Mouse (Mus musculus) erythroblast, embryonic 14.5 days (primary cell): ENCODE data around the gene Ntrk2. TPM values are rescaled to one million over a fixed set of nuclear protein-coding genes. Genes with fewer than 3 reads are reported as not detected.

Source experiments
- H3K27me3 ChIP-seq: 2 replicates; pipeline ENCODE4 v1.6.1; 2012; ENCODE audit warnings: inconsistent platforms; ENCODE audit not compliant: control insufficient read depth
- H3K36me3 ChIP-seq: 2 replicates; pipeline ENCODE4 v1.6.1; 2012; ENCODE audit warnings: mild to moderate bottlenecking, inconsistent platforms; ENCODE audit not compliant: control insufficient read depth
- H3K4me1 ChIP-seq: 2 replicates; pipeline ENCODE4 v1.6.1; 2012; ENCODE audit warnings: inconsistent platforms; ENCODE audit not compliant: control insufficient read depth
- H3K4me3 ChIP-seq: replicated peaks from 2 replicates; pipeline ENCODE3; 2012; ENCODE audit warnings: moderate library complexity, mild to moderate bottlenecking, inconsistent platforms
- H3K9me3 ChIP-seq: 2 replicates; pipeline ENCODE4 v1.6.1; 2012; ENCODE audit warnings: low read length, inconsistent platforms, mixed read lengths; ENCODE audit not compliant: control insufficient read depth
- GATA1 ChIP-seq: IDR thresholded peaks from 2 replicates; pipeline ENCODE4 v1.6.1; 2012; ENCODE audit warnings: low read length, inconsistent platforms, mixed read lengths
- TAL1 ChIP-seq: IDR thresholded peaks from 3 replicates; pipeline ENCODE4 v1.6.1; 2012; ENCODE audit warnings: low read length, inconsistent platforms, mixed read lengths
- polyA plus RNA-seq: library from polyadenylated mRNA; stranded (reverse); fragments of >175 nt; gene quantifications from 2 replicates; pipeline ENCODE4 v1.2.3, GENCODE M21; 2012

Gene Ntrk2
- polyA plus RNA-seq, 1 experiment = not detected

DNA sequence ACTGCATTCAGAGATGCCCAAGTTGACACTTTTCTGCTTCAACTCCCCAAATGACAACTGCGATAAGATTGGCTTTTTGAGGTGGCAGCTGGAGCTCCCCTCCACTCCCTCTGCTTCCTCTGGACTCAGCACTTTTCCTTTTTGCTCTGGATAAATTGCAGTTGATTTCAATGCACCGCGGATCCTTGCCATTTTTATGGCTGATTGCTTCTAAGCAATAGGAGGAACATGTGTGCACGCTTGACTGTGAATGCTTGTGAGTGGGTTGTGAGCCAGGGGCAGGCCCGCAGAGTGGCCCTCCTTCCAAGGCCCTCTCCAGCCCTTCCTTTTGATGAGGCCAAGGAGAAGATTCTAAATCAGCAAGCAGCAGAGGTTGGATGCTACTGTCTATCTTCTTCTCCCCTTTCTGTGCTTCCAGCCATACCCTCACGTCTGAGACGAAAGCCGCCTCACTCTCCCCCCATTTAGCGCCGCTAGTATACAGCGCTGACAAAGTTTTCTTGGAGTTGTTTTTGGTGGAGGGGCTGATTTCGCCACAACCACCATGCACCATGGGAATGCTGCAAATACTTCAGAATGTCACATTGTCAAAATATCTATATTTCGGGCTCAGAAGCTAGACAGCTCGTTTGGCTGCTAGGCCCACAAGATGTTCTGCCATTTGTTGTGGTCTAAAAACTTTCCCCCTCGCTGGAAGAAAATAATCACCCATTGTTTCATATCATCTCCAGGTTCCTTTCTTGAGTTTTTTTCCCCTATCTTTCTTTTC, 122.5 kb downstream of the Ntrk2 start:
- TF ChIP-seq GATA1 (no peak), TAL1 (no peak)
- H3K4me3 ChIP-seq = no peak overlapping the region
- H3K9me3 ChIP-seq = peaks cover 8% of the 10 kb centered on the region
- no peaks in the 10 kb centered on the region for H3K36me3 ChIP-seq
- no peaks in the 10 kb centered on the region for H3K4me1 ChIP-seq
- no peaks in the 10 kb centered on the region for H3K27me3 ChIP-seq

DNA sequence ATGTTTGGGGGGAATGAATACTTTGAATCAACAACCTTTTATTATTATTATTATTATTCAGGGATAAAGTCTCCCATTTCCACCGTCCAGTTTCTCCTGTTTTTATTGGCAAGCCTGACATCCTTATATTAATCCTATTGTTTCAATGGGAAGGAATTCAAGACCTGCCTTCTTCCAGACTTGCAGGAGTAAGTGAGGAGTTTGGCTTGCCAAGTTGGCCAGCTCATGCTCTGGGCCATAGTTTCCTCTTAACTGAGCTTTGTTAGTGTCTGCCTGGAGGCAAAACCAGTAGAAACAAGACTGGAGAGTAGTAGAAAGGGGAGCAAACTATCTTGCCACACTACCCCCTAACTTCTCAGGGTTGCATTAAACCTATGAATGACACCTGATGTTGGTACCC, 123.8 kb downstream of the Ntrk2 start:
- Histone ChIP-seq H3K4me3 (no peak overlapping the region), H3K27me3 (no peaks in the 10 kb centered on the region), H3K4me1 (no peaks in the 10 kb centered on the region), H3K36me3 (no peaks in the 10 kb centered on the region), H3K9me3 (peaks cover 8% of the 10 kb centered on the region)
- no peak for TF ChIP-seq TAL1
- TF ChIP-seq GATA1 = no peak

DNA sequence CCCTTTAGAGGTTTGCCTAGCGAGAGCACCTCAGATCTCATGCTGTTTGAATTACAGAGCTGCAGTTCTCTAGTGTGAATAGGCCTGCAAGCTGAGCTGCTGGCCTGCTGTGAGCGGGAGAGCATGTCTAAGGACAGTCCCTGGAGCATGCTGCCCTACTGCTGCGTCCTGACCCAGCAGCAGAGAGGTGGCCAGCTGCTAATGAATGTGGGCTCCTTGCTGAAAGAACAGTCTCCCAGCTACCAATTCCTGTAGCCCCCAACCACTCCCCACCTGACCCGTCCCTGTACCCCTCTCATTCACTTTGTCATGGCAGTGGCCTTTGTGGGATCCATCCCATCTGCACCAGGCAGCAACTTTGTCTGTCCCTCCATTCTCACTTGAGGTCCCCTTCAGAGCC, 126.8 kb downstream of the Ntrk2 start:
- no peak overlapping the region for H3K4me3 ChIP-seq
- TF ChIP-seq TAL1 = no peak
- TF ChIP-seq GATA1 = no peak
- H3K36me3 ChIP-seq = no peaks in the 10 kb centered on the region
- H3K9me3 ChIP-seq = peaks cover 2% of the 10 kb centered on the region; the same call in 1 of the 2 replicates
- no peaks in the 10 kb centered on the region for H3K27me3 ChIP-seq
- H3K4me1 ChIP-seq = no peaks in the 10 kb centered on the region

DNA sequence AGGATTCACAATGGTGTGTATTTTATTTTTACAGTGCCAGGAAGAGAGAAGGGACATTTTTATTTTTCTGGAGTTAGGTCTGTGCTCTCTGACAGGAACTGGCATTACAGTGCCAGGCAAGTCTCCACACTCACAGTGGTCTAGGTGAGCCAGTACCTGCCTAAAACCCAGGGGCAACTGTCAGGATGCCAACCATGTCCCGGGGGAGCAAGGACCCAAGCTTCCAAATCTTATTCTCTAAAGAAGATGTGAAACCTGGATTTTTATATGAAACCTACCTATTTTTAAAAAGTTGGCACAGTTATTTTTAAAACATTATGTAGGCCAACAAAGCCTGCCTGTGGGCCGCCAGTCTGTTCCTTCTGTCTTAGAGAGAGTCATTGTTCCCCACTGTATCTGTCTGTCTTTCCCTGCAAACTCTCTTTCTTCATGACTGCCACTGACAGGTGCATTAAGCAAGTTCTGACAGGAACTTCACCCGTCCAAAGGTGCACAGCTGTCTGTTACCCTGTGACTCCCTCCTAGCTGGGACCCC, 128.3 kb downstream of the Ntrk2 start:
- no peaks in the 10 kb centered on the region for H3K36me3 ChIP-seq
- no peak for TF ChIP-seq GATA1
- no peak for TF ChIP-seq TAL1
- no peaks in the 10 kb centered on the region for H3K27me3 ChIP-seq
- no peaks in the 10 kb centered on the region for H3K4me1 ChIP-seq
- H3K4me3 ChIP-seq = no peak overlapping the region
- peaks cover 2% of the 10 kb centered on the region; the same call in 1 of the 2 replicates for H3K9me3 ChIP-seq

DNA sequence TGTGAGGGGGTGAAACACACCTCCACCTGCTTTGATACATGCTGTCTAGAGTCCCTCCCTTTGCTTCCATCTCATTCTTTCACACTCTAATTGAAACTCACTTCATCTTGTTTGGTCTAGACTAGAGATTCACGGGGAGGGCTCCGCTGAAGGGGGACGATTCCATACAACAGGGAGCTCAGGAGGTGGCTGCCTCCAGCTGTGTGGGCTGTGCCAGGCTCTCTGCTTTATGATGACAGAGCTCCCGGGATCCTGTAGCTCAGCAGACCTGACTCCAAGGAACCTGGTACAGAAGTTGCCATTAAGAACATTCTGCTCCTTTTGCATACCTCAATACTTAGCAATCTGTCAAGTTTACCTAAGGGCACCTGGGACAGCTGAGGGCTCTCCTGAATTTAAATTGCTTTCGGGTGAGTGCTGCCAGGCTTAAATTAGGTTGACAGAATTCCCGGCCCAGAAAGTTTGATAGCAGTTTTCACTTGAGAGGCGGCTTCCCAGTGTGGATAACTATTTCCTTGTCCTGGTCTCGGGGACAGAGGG, 129.7 kb downstream of the Ntrk2 start:
- H3K9me3 ChIP-seq = peaks cover 2% of the 10 kb centered on the region; the same call in 1 of the 2 replicates
- H3K4me3 ChIP-seq = no peak overlapping the region
- TF ChIP-seq TAL1 (no peak), GATA1 (no peak)
- H3K27me3 ChIP-seq = no peaks in the 10 kb centered on the region
- H3K4me1 ChIP-seq = no peaks in the 10 kb centered on the region
- no peaks in the 10 kb centered on the region for H3K36me3 ChIP-seq

DNA sequence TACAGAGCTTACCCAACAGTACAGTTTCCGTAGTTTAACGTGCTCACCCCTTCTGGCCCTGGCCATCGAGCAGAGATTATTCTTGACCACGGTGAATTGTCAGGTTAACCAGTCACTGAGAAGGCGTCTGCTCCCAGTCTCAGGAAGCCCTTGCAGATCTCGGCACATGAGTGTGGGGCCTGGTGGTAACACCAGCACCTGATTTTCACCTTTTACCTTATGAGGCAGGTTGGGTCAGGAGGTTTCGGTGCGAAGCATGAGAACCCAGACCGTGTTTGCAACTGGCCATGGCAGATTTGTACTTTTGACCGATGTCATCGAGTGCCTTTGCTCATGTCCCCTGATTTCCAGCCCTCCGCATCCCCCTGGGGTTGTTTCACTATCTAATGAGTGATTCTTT, 131.5 kb downstream of the Ntrk2 start:
- no peaks in the 10 kb centered on the region for H3K4me1 ChIP-seq
- H3K9me3 ChIP-seq = no peaks in the 10 kb centered on the region
- no peaks in the 10 kb centered on the region for H3K36me3 ChIP-seq
- H3K4me3 ChIP-seq = no peak overlapping the region
- no peaks in the 10 kb centered on the region for H3K27me3 ChIP-seq
- TF ChIP-seq TAL1 (no peak), GATA1 (no peak)

DNA sequence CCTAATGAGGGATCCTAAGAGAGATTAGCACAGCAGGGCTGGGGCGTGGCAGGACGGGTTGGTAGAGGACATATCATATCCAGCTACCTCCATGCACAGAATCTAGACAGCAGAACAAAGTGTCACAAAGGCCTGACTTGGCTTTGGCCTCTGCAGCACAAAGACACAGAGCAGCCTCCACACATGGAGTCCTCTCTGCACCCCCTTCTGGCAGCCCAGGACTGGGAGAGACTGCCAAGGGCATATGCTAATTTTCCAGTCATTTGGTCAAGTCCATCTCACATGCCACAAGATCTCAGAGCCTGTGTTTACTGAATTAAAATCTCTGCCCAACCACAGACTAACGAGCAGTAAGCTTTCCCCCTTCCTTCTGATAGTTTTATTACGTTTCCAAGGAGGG, 132.1 kb downstream of the Ntrk2 start:
- TF ChIP-seq GATA1 (no peak), TAL1 (no peak)
- no peaks in the 10 kb centered on the region for H3K27me3 ChIP-seq

DNA sequence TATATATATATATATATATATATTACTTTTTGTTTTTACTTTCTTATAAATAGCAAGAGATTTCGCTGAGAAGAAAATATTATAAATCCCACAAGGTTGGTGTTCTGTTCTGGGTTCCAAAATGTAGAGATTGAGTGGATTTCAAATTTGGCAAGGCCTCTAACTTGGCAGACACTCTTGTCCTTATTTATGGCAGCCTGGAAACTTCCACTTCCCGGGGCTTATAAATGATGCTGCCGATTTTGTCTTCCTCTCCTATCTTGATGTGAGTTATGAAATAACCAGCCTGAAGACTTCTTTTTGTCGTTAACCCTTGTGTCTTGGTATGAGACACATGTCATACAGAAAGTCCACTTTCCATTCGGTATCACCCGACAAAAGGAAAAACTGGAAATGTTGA, 133.8 kb downstream of the Ntrk2 start:
- Histone ChIP-seq H3K27me3 (no peaks in the 10 kb centered on the region), H3K4me3 (no peak overlapping the region), H3K36me3 (no peaks in the 10 kb centered on the region), H3K9me3 (no peaks in the 10 kb centered on the region), H3K4me1 (no peaks in the 10 kb centered on the region)
- no peak for TF ChIP-seq GATA1
- TF ChIP-seq TAL1 = no peak

More for the DNA sequence above, 132.1 kb downstream of the Ntrk2 start:
- Histone ChIP-seq H3K9me3 (no peaks in the 10 kb centered on the region), H3K4me1 (no peaks in the 10 kb centered on the region), H3K4me3 (no peak overlapping the region), H3K36me3 (no peaks in the 10 kb centered on the region)

DNA sequence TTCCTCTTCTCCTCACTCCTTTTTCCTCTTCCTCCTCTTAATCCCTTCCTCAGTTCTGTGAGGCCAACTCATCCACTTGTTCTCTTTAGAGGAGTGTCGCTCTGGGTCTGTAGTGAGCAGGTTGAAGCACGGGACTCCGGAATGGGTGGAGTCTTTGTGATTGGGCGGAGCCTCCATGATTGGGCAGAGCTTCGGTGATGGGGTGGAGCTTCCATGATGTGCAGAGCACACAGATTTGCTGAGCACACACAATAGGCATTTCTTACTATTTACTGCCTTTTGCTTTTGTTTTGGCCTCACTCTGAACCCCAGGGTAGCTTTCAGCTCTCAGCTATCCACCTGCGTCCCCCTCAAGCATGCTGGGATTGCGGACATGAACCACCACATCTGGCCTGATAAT, 134.4 kb downstream of the Ntrk2 start:
- no peak overlapping the region for H3K4me3 ChIP-seq
- H3K4me1 ChIP-seq = no peaks in the 10 kb centered on the region
- no peaks in the 10 kb centered on the region for H3K27me3 ChIP-seq
- H3K36me3 ChIP-seq = no peaks in the 10 kb centered on the region
- H3K9me3 ChIP-seq = peaks cover 1% of the 10 kb centered on the region; the same call in 1 of the 2 replicates
- TF ChIP-seq TAL1 (no peak), GATA1 (no peak)
